Mouse (Mus musculus) neural tube, embryonic 11.5 days (tissue): Measurements from ENCODE around the gene Rinl. TPM values are rescaled to one million over a fixed set of nuclear protein-coding genes. Genes with fewer than 3 reads are reported as not detected.

Experiments
- ATAC-seq: fragments of 200-750 bp; cut with Nextera tagmentation; 2 replicates; pipeline ENCODE4 v1.8.0; 2017; ENCODE audit warnings: moderate number of reproducible peaks, mild to moderate bottlenecking, moderate TSS enrichment, moderate library complexity; ENCODE audit not compliant: insufficient read depth, low FRiP score, low TSS enrichment
- DNase-seq: peaks from one replicate; pipeline ENCODE4 v3.0.0-alpha.2; 2015; ENCODE audit warnings: low spot score
- H3K27ac ChIP-seq: fragments of 300-500 bp; sonication (generic); 2 replicates; pipeline ENCODE4 v1.5.1; 2014; ENCODE audit warnings: low read depth, mild to moderate bottlenecking, low read length
- H3K27me3 ChIP-seq: fragments of 300-500 bp; sonication (generic); 2 replicates; pipeline ENCODE4 v1.6.1; 2014; ENCODE audit warnings: mild to moderate bottlenecking, low read length, mixed read lengths; ENCODE audit not compliant: control insufficient read depth, insufficient read depth
- H3K36me3 ChIP-seq: fragments of 300-500 bp; sonication (generic); 2 replicates; pipeline ENCODE4 v1.6.1; 2014; ENCODE audit warnings: mild to moderate bottlenecking, low read length, moderate library complexity, mixed read lengths; ENCODE audit not compliant: control insufficient read depth, insufficient read depth
- H3K4me1 ChIP-seq: fragments of 300-500 bp; sonication (generic); 2 replicates; pipeline ENCODE4 v1.6.1; 2014; ENCODE audit warnings: low read length, mixed read lengths; ENCODE audit not compliant: control insufficient read depth, insufficient read depth
- H3K4me2 ChIP-seq: fragments of 300-500 bp; sonication (generic); 2 replicates; pipeline ENCODE4 v1.6.1; 2014; ENCODE audit warnings: low read depth, mild to moderate bottlenecking, moderate library complexity
- H3K4me3 ChIP-seq: fragments of 300-500 bp; sonication (generic); 2 replicates; pipeline ENCODE4 v1.5.1; 2014; ENCODE audit warnings: low read depth, low read length
- H3K9ac ChIP-seq: fragments of 300-500 bp; sonication (generic); 2 replicates; pipeline ENCODE4 v1.6.1; 2014; ENCODE audit warnings: mild to moderate bottlenecking, low read length
- H3K9me3 ChIP-seq: fragments of 300-500 bp; sonication (generic); 2 replicates; pipeline ENCODE4 v1.6.1; 2016; ENCODE audit warnings: low read length; ENCODE audit not compliant: control insufficient read depth
- WGBS: fragments of 180-500 bp; shearing (Covaris S2); extraction: QIAGEN DNeasy Blood & Tissue Kit; methylation state at CpG from one replicate; pipeline ENCODE4 v1.1.7; 2014; 5-methylcytosine and 5-hydroxymethylcytosine counted together
- polyA plus RNA-seq: library from polyadenylated mRNA; unstranded; fragments of >200 nt; fragmentation: Nextera tagmentation; extraction: Ambion mirVana; gene quantifications from 2 replicates; pipeline ENCODE4 v1.2.1, GENCODE M21; 2014

Rinl gene
- polyA plus RNA-seq, 1 experiment from 2014 or later = 2.6 TPM

DNA sequence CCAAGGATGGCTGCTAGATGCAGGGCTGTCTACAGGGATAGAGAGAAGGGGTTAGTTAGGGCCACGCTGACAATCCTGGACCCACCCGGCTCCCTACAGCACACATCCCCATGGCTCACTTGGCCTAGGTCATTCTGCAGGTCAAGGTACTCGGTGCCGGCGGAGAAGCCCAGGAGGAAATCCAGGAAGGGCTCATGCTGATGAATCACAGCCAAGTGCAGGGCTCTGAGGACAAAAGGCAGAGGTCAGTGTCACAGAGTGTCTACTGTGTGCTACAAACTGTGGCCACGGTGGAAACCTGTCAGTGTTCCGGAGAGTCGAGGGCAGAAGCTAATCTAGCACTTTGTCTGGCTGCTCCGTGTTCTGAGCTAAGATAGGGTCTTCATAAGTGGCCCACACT lies 26.9 kb upstream of the Rinl start:
- Histone ChIP-seq H3K4me1 (peaks cover 3% of the 10 kb centered on the region; the same call in 1 of the 2 replicates), H3K4me3 (no peak overlapping the region), H3K27ac (no peak overlapping the region), H3K9me3 (no peaks in the 10 kb centered on the region), H3K27me3 (no peaks in the 10 kb centered on the region), H3K9ac (no peak overlapping the region), H3K36me3 (peaks cover 3% of the 10 kb centered on the region; the same call in 1 of the 2 replicates), H3K4me2 (no peak overlapping the region)
- DNase-seq (no peak), ATAC-seq (no peak)
- WGBS = 93% methylated on average over 9 of the region's 9 CpGs

- ATAC-seq (no peak), DNase-seq (no peak)
- no peak overlapping the region for H3K27ac ChIP-seq
- H3K27me3 ChIP-seq = no peaks in the 10 kb centered on the region
- H3K9me3 ChIP-seq = no peaks in the 10 kb centered on the region
- H3K4me1 ChIP-seq = peaks cover 5% of the 10 kb centered on the region; the same call in 1 of the 2 replicates
- WGBS = 88% methylated on average over 6 of the region's 6 CpGs
- no peak overlapping the region for H3K4me3 ChIP-seq
- H3K4me2 ChIP-seq = peak overlapping the region; percentile 65
- H3K36me3 ChIP-seq = peaks cover 3% of the 10 kb centered on the region; the same call in 1 of the 2 replicates
- H3K9ac ChIP-seq = no peak overlapping the region
These were observed 23.6 kb upstream of the Rinl start for GRCm38 (mm10) chr7:28765211-28765610.

- no peaks in the 10 kb centered on the region for H3K9me3 ChIP-seq
- DNase-seq = peak; percentile 98
- peak within 1 kb of the TSS; percentile 65 for H3K4me2 ChIP-seq
- H3K4me3 ChIP-seq = peak within 1 kb of the TSS; percentile 66
- H3K9ac ChIP-seq = peak within 1 kb of the TSS; percentile 67
- H3K27ac ChIP-seq = no peak within 1 kb of the TSS
- H3K36me3 ChIP-seq = no peaks in the 10 kb centered on the region
- WGBS = under 1% methylated on average over 45 of the region's 45 CpGs
- H3K27me3 ChIP-seq = no peaks in the 10 kb centered on the region
- peaks cover 5% of the 10 kb centered on the region; the same call in 1 of the 2 replicates for H3K4me1 ChIP-seq
- peak; percentile 98 for ATAC-seq
These were observed 22.4 kb upstream of the Rinl start, which contains the start of gene Sirt2 for GRCm38 (mm10) chr7:28766173-28766879. Gene Sirt2 (plus strand): TSS chr7:28766735.

DNA sequence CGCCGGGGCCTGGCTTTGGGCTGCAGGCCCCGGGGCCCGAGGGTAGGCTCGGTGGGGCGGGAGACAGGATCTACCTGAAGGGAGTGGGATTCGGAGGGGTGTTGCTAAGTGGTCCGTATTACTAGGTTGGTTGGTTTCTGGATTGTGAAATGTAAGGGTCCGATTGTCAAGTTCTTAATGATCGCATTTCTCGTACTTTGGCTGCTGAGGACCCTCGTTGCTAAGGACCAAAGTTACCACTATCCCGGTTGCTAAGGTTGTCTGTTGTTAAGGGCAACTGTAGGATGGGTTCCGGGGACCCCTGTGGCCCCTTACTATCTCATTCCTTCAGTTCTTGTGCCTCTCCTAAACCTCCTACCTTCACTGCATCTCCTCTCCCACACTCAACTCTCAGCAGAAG lies 21.9 kb upstream of the Rinl start:
- H3K27ac ChIP-seq = no peak overlapping the region
- H3K9me3 ChIP-seq = no peaks in the 10 kb centered on the region
- H3K4me1 ChIP-seq = peaks cover 5% of the 10 kb centered on the region; the same call in 1 of the 2 replicates
- ATAC-seq = peak; percentile 8; the same call in 1 of the 2 replicates
- H3K36me3 ChIP-seq = no peaks in the 10 kb centered on the region
- peak overlapping the region; percentile 67 for H3K9ac ChIP-seq
- WGBS = 2% methylated on average over 14 of the region's 14 CpGs
- peak overlapping the region; percentile 66 for H3K4me3 ChIP-seq
- H3K27me3 ChIP-seq = no peaks in the 10 kb centered on the region
- no peak for DNase-seq
- H3K4me2 ChIP-seq = peak overlapping the region; percentile 47

GRCm38 (mm10) chr7:28767462-28767965 lies 21.3 kb upstream of the Rinl start, which contains the start of gene Nfkbib:
Gene Nfkbib (minus strand): TSS chr7:28767512.
- H3K4me3 ChIP-seq = peak within 1 kb of the TSS; percentile 66
- peak within 1 kb of the TSS; percentile 67 for H3K9ac ChIP-seq
- H3K36me3 ChIP-seq = no peaks in the 10 kb centered on the region
- peaks cover 5% of the 10 kb centered on the region; the same call in 1 of the 2 replicates for H3K4me1 ChIP-seq
- no peak within 1 kb of the TSS for H3K27ac ChIP-seq
- 68% methylated on average over 7 of the region's 7 CpGs for WGBS
- DNase-seq (no peak), ATAC-seq (no peak)
- H3K4me2 ChIP-seq = peak within 1 kb of the TSS; percentile 47
- H3K27me3 ChIP-seq = no peaks in the 10 kb centered on the region
- H3K9me3 ChIP-seq = no peaks in the 10 kb centered on the region

GRCm38 (mm10) chr7:28769414-28769958 lies 19.3 kb upstream of the Rinl start:
- Histone ChIP-seq H3K4me3 (no peak overlapping the region), H3K9ac (no peak overlapping the region), H3K4me1 (peaks cover 5% of the 10 kb centered on the region; the same call in 1 of the 2 replicates), H3K27me3 (no peaks in the 10 kb centered on the region), H3K36me3 (no peaks in the 10 kb centered on the region), H3K27ac (no peak overlapping the region), H3K9me3 (no peaks in the 10 kb centered on the region), H3K4me2 (no peak overlapping the region)
- WGBS = 95% methylated on average over 9 of the region's 9 CpGs
- no peak for DNase-seq
- no peak for ATAC-seq

- no peaks in the 10 kb centered on the region for H3K9me3 ChIP-seq
- no peaks in the 10 kb centered on the region for H3K27me3 ChIP-seq
- no peak overlapping the region for H3K4me2 ChIP-seq
- H3K4me1 ChIP-seq = peaks cover 5% of the 10 kb centered on the region; the same call in 1 of the 2 replicates
- ATAC-seq (no peak), DNase-seq (no peak)
- no peak overlapping the region for H3K9ac ChIP-seq
- H3K36me3 ChIP-seq = no peaks in the 10 kb centered on the region
- H3K4me3 ChIP-seq = no peak overlapping the region
- WGBS = 92% methylated on average over 3 of the region's 3 CpGs
- H3K27ac ChIP-seq = no peak overlapping the region
These were observed 18.5 kb upstream of the Rinl start for GRCm38 (mm10) chr7:28770309-28770708.

DNA sequence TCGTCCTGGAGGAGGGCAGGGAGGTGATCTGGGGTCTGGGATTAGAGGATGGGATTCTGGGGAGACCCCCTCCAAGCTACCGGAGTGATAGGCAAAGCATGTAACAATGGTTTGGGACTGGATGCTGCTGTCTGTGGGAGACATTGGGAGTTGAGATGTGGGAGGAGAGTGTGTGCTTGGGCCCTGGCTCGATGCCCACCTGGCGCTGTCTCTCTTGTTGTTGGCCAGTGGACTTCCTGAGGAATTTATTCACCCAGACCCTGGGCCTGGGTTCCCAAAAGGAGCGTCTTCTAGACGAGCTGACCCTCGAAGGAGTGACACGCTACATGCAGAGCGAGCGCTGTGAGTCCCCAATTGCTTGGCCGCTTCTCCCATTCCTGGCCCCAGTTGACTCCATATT lies 16.9 kb upstream of the Rinl start:
- no peak for ATAC-seq
- no peaks in the 10 kb centered on the region for H3K36me3 ChIP-seq
- 92% methylated on average over 11 of the region's 11 CpGs for whole genome bisulfite sequencing
- no peaks in the 10 kb centered on the region for H3K9me3 ChIP-seq
- no peak for DNase-seq
- H3K4me1 ChIP-seq = 0 out of 2 replicates have a peak, but pooled peaks cover 2% of the 10 kb centered on the region
- no peaks in the 10 kb centered on the region for H3K27me3 ChIP-seq
- H3K27ac ChIP-seq = no peak overlapping the region
- no peak overlapping the region for H3K4me3 ChIP-seq
- no peak overlapping the region for H3K9ac ChIP-seq
- H3K4me2 ChIP-seq = no peak overlapping the region
